Mouse (Mus musculus) C2C12 (cell line): ENCODE data around the gene Cyp51. TPM values are rescaled to one million over a fixed set of nuclear protein-coding genes. Genes with fewer than 3 reads are reported as not detected.

Experiments used
- H3K27me3 ChIP-seq: one replicate; pipeline ENCODE4 v1.6.1; 2011; ENCODE audit not compliant: control insufficient read depth, insufficient read depth, insufficient read length
- H3K36me3 ChIP-seq: one replicate; pipeline ENCODE4 v1.6.1; 2011; ENCODE audit not compliant: control insufficient read depth, insufficient read depth
- H3K4me3 ChIP-seq: one replicate; pipeline ENCODE4 v1.5.1; 2011; ENCODE audit warnings: mild to moderate bottlenecking, control low read depth; ENCODE audit not compliant: poor library complexity, insufficient read depth, severe bottlenecking
- H3K79me2 ChIP-seq: one replicate; pipeline ENCODE4 v1.6.1; 2011; ENCODE audit not compliant: control insufficient read depth, insufficient read depth
- H3K79me3 ChIP-seq: one replicate; pipeline ENCODE4 v1.6.1; 2011; ENCODE audit warnings: low read depth, control low read depth
- H3ac ChIP-seq: one replicate; pipeline ENCODE3; 2011; ENCODE audit warnings: low read depth; ENCODE audit not compliant: control insufficient read depth, insufficient read length
- CEBPB ChIP-seq: IDR thresholded peaks from one replicate; pipeline ENCODE4 v1.6.1; 2011; ENCODE audit warnings: low read depth, mild to moderate bottlenecking, control low read depth, moderate library complexity
- CTCF ChIP-seq: IDR thresholded peaks from one replicate; pipeline ENCODE4 v1.5.1; 2011; ENCODE audit not compliant: control insufficient read depth, insufficient read depth, insufficient read length
- FOSL1 ChIP-seq: IDR thresholded peaks from one replicate; pipeline ENCODE4 v1.8.0; 2011; ENCODE audit warnings: mild to moderate bottlenecking, low read length; ENCODE audit not compliant: poor library complexity, insufficient read depth, severe bottlenecking
- MAX ChIP-seq: IDR thresholded peaks from one replicate; pipeline ENCODE4 v1.6.1; 2011; ENCODE audit warnings: mild to moderate bottlenecking, control low read depth
- MYOD1 ChIP-seq: IDR thresholded peaks from one replicate; pipeline ENCODE4 v1.6.1; 2011; ENCODE audit warnings: low read depth; ENCODE audit not compliant: control insufficient read depth, insufficient read length
- MYOG ChIP-seq: IDR thresholded peaks from one replicate; pipeline ENCODE4 v1.6.1; 2011; ENCODE audit not compliant: control insufficient read depth, insufficient read length; ENCODE audit errors: extremely low read depth
- USF1 ChIP-seq: IDR thresholded peaks from one replicate; pipeline ENCODE4 v1.6.1; 2011; ENCODE audit warnings: low read depth, mild to moderate bottlenecking, control low read depth, moderate library complexity
- polyA plus RNA-seq: library from polyadenylated mRNA; unstranded; fragments of >200 nt; fragmentation: generic; extraction: Trizol; gene quantifications from one replicate; pipeline ENCODE4 v1.2.1, GENCODE M21; 2012; ENCODE audit warnings: missing spikeins

Cyp51 gene
- polyA plus RNA-seq, 1 experiment, result 56.8 TPM

GRCm38 (mm10) chr5:4101770-4102169 lies 2.8 kb downstream of the Cyp51 start:
- no peak overlapping the region for H3ac ChIP-seq
- no peak overlapping the region for H3K4me3 ChIP-seq
- no peak for TF ChIP-seq MYOD1
- TF ChIP-seq MAX, result no peak
- TF ChIP-seq CEBPB, result no peak
- TF ChIP-seq MYOG, result no peak
- TF ChIP-seq FOSL1, result no peak
- TF ChIP-seq USF1, result no peak
- TF ChIP-seq CTCF, result no peak
- peaks cover 21% of the 10 kb centered on the region for H3K79me3 ChIP-seq
- H3K79me2 ChIP-seq, result peaks cover 36% of the 10 kb centered on the region
- H3K36me3 ChIP-seq, result peaks cover 47% of the 10 kb centered on the region
- no peaks in the 10 kb centered on the region for H3K27me3 ChIP-seq

DNA sequence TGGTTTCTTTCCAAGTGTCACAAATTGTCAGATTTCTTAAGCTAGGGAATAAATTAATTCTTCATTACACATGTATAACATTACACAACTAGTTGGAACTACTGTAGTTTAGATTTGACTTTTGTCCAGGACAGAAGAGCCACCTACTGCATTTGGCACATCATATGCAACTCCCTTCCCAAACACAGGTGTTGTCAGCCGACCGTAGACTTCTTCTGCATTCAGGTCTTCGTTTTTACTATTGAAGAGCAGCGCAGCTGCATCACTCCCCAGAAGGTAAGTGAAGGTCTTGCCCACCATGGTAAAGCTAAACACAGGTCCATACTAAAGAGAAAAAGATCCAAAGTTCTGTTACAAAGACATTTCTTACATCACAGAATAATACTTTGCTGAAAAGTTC lies 3.5 kb downstream of the Cyp51 start:
- TF ChIP-seq MYOG (no peak), FOSL1 (no peak), CEBPB (no peak), MAX (no peak), USF1 (no peak), CTCF (no peak), MYOD1 (no peak)
- no peaks in the 10 kb centered on the region for H3K27me3 ChIP-seq
- H3K79me2 ChIP-seq, result peaks cover 36% of the 10 kb centered on the region
- H3K4me3 ChIP-seq, result no peak overlapping the region
- peaks cover 21% of the 10 kb centered on the region for H3K79me3 ChIP-seq
- peaks cover 47% of the 10 kb centered on the region for H3K36me3 ChIP-seq
- no peak overlapping the region for H3ac ChIP-seq

- TF ChIP-seq USF1 (no peak), MAX (no peak), MYOD1 (no peak), CTCF (no peak), MYOG (no peak), FOSL1 (no peak), CEBPB (no peak)
- H3K36me3 ChIP-seq, result peaks cover 67% of the 10 kb centered on the region
- no peak overlapping the region for H3K4me3 ChIP-seq
- H3ac ChIP-seq, result no peak overlapping the region
- H3K27me3 ChIP-seq, result no peaks in the 10 kb centered on the region
- peaks cover 15% of the 10 kb centered on the region for H3K79me2 ChIP-seq
- peaks cover 11% of the 10 kb centered on the region for H3K79me3 ChIP-seq
These were observed 10.1 kb downstream of the Cyp51 start for GRCm38 (mm10) chr5:4094471-4094870.

- Histone ChIP-seq H3K79me2 (peaks cover 27% of the 10 kb centered on the region), H3ac (no peak overlapping the region), H3K36me3 (peaks cover 96% of the 10 kb centered on the region), H3K79me3 (peaks cover 17% of the 10 kb centered on the region), H3K4me3 (no peak overlapping the region), H3K27me3 (no peaks in the 10 kb centered on the region)
- TF ChIP-seq MYOG, result no peak
- TF ChIP-seq FOSL1, result no peak
- TF ChIP-seq CTCF, result no peak
- TF ChIP-seq MAX, result no peak
- no peak for TF ChIP-seq CEBPB
- no peak for TF ChIP-seq USF1
- TF ChIP-seq MYOD1, result no peak
These were observed 16.4 kb downstream of the Cyp51 start for GRCm38 (mm10) chr5:4088190-4088589.

- TF ChIP-seq MYOG (no peak), MAX (no peak), CEBPB (no peak), MYOD1 (no peak), FOSL1 (no peak), USF1 (no peak), CTCF (no peak)
- Histone ChIP-seq H3K79me2 (peaks cover 27% of the 10 kb centered on the region), H3K27me3 (no peaks in the 10 kb centered on the region), H3ac (no peak overlapping the region), H3K4me3 (no peak overlapping the region), H3K36me3 (peaks cover 96% of the 10 kb centered on the region), H3K79me3 (peaks cover 16% of the 10 kb centered on the region)
These were observed 18.2 kb downstream of the Cyp51 start for GRCm38 (mm10) chr5:4086309-4086708.

- Histone ChIP-seq H3K36me3 (peaks cover 90% of the 10 kb centered on the region), H3ac (no peak overlapping the region)
- no peak for TF ChIP-seq MYOG
- TF ChIP-seq MAX, result no peak
- no peak for TF ChIP-seq FOSL1
These were observed 19.6 kb downstream of the Cyp51 start for GRCm38 (mm10) chr5:4084948-4085347.

More at GRCm38 (mm10) chr5:4084948-4085347, 19.6 kb downstream of the Cyp51 start:
- Histone ChIP-seq H3K79me3 (peaks cover 9% of the 10 kb centered on the region), H3K79me2 (peaks cover 20% of the 10 kb centered on the region), H3K4me3 (no peak overlapping the region), H3K27me3 (no peaks in the 10 kb centered on the region)
